Mouse (Mus musculus) gastrocnemius, postnatal 36 days (tissue): Measurements from ENCODE around the gene Nelfcd. TPM values are rescaled to one million over a fixed set of nuclear protein-coding genes. Genes with fewer than 3 reads are reported as not detected.

Experiments used
- DNase-seq, 2 experiments: peaks; one replicate each; pipeline ENCODE4 v3.0.0; 2022
- intact Hi-C: fragments of 180-260 bp; cut with DNase I; formaldehyde crosslinking; loops from one replicate; pipeline ENCODE4 v1.15.1; 2025
- long read RNA-seq, 2 experiments: library from polyadenylated mRNA; stranded (forward); transcript quantifications; one replicate each; pipeline ENCODE4 v2.0.0; 2021
- total RNA-seq, 2 experiments: library from RNA; stranded (reverse); gene quantifications; 2 replicates each; pipeline ENCODE4 v1.2.3; 2021

The Nelfcd gene
- total RNA-seq: 10 to 100 TPM; 19.2 to 21.2 TPM
- long read RNA-seq, experiment 1, transcript Nelfcd-202 (15 exons, 2,279 nt): major isoform, 21 of 26 reads
- long read RNA-seq, experiment 1, partial matches to known transcripts: 0 of 26 reads
- long read RNA-seq, experiment 1, other reads (novel, unspliced or antisense): 5 of 26 reads
- long read RNA-seq, experiment 2, transcript Nelfcd-202 (15 exons, 2,279 nt): major isoform, 23 of 26 reads
- long read RNA-seq, experiment 2, partial matches to known transcripts: 1 of 26 reads
- long read RNA-seq, experiment 2, other reads (novel, unspliced or antisense): 2 of 26 reads

- intact Hi-C loops: loop anchor here (2.0 kb wide), 1 partner anchor 77 kb away; no protein-coding TSS in a partner anchor
- DNase-seq: peak; percentile 92 to 93
Measured at GRCm38 (mm10) chr2:174415731-174416310, at the start of gene Nelfcd. Gene Nelfcd, plus strand, starts transcription at chr2:174415804.

DNA sequence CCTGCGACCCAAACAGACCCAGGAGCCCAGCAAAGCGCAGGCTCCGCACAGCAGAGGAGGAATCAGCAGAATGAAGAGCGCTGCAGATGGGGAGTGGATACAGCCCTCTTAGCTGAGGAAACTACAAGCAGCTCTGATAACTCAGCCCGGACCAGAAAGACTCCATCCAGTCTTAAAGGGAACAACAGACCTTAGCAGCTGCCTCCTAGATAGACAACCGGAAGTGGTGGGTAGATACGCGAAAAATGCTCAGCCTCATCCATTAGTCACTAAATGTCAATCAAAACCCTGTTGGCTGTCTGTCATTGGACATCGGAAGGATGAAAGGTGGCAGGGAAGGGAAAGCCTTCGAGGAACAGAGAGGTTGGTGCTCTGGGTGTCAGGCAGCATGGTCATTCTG lies 49.0 kb upstream of the Nelfcd start:
- no peak for DNase-seq
- intact Hi-C loops: no loop called here

GRCm38 (mm10) chr2:174381021-174381420 lies 34.6 kb upstream of the Nelfcd start:
- no peak for DNase-seq
- intact Hi-C loops: no loop called here

DNA sequence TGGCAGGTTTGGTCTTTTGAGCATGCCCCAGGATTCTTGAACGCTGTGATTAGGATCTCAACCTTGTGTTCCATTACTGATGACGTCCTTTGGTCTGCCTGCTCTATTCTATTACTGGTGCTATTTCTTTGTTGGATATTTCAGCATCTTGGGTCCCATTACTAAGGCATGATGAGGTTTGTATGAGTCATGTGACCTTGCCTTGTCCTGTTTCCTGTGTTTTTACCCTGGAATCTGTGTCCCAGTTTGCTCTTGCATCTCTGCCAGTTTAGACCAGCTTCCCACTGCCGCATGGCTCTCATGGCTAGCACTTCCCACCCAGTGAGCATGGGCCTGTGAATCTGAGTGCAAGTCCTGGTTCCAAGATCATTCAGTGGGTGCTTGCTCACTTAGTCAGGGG lies 23.7 kb upstream of the Nelfcd start:
- intact Hi-C loops: no loop called here
- DNase-seq: no peak

DNA sequence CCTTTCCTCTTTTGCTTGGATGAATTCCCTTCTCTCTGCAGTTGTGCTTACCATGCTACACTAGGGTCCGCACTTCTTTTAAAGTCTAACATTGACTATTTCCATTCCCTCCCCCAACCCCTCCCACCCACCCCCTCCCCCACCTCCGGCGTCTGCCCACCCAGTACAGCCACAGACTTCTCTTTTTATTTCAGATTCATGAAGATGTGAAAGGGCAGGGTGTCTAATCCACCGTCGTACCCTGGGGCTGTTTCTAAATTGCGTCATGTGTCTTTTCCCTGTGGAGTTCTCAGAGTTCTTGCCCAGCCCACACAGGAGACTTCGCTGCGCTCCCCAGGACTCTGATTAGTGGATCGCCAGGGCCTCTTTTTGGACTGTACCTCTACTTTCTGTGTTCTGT lies 23.1 kb upstream of the Nelfcd start:
- DNase-seq: no peak
- intact Hi-C loops: no loop called here

DNA sequence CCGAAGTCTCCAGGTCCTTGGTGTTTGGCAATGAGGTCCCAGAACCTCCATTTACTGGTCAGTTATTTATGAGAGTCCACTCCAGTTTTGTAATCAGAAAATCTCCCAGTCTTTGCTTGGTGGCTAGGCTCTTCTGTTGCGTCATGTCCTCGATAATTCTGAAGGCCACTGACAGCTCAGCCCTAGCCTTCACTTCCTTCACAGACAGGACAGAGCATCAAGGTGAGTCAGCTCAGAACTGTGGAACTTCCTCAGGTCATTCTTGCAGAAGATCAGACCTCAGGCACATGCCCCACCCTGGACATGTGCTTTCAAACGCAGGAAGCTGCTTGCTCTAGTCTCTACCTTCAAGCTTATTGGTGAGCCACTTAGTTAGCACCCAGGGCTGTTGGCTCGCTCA lies 22.2 kb upstream of the Nelfcd start:
- DNase-seq: no peak
- intact Hi-C loops: no loop called here

GRCm38 (mm10) chr2:174396643-174397042 lies 19.0 kb upstream of the Nelfcd start:
- intact Hi-C loops: no loop called here
- no peak for DNase-seq

DNA sequence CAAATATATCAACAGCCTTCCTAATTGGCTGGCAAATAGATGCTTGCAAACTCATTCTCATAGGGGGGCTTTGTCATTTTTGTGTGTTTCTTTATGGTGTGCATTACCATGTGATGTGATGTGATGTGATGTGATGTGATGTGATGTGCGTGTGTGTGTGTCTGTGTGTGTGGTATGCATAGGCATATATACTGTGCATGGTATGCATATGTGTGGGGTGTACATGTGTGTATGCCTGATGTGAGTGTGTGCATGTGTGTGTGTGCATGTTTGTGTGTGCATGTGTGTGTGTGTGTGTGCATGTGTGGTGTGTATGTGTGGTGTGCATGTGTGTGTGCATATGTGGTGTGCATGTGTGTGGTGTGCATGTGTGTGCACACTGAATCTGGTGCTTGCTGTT lies 18.5 kb upstream of the Nelfcd start:
- no peak for DNase-seq
- intact Hi-C loops: no loop called here

GRCm38 (mm10) chr2:174397881-174398280 lies 17.7 kb upstream of the Nelfcd start:
- intact Hi-C loops: no loop called here
- DNase-seq: no peak

DNA sequence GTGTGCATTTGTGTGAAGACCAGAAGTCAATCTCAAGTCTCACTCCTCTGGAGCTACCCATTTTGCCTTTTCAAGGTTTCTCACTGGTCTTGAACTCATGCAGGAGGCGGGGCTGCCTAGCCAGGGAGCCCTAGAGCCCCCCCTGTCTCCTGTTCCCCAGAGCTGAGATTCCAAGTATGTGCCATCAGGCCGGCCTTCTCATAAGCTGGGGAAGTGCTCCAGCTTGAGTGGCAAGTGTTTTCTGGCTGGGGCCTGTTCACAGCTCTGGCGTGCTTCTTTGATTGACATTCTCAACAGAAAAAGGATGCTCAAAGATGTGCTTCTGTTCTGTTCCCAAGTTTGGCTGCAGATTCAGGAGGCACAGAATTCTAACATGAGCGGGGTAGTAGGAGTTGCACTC lies 15.2 kb upstream of the Nelfcd start:
- DNase-seq: no peak

GRCm38 (mm10) chr2:174410222-174410621 lies 5.4 kb upstream of the Nelfcd start:
- DNase-seq: no peak
- intact Hi-C loops: no loop called here

More for the DNA sequence above, 15.2 kb upstream of the Nelfcd start:
- intact Hi-C loops: no loop called here

DNA sequence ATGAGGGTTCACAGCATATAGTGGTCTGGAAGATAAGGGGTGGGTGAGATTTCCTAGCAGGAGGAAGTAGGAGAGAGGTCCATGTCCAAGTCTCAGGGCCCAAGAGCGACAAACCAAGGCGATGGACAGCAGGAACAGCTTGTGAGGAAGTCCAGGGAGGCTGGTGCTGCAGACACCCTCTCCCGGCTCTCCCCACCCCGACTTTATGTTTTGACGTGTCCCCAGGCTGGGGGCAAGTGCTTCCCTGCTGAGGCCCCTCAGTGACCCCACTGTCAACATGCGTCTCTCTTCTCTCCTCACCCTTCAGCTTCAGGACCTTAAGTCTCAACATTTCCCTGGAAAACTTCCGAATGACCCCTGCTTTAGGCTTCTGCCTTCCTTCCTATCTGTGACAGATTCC lies 2.5 kb upstream of the Nelfcd start:
- no peak for DNase-seq
- intact Hi-C loops: no loop called here

DNA sequence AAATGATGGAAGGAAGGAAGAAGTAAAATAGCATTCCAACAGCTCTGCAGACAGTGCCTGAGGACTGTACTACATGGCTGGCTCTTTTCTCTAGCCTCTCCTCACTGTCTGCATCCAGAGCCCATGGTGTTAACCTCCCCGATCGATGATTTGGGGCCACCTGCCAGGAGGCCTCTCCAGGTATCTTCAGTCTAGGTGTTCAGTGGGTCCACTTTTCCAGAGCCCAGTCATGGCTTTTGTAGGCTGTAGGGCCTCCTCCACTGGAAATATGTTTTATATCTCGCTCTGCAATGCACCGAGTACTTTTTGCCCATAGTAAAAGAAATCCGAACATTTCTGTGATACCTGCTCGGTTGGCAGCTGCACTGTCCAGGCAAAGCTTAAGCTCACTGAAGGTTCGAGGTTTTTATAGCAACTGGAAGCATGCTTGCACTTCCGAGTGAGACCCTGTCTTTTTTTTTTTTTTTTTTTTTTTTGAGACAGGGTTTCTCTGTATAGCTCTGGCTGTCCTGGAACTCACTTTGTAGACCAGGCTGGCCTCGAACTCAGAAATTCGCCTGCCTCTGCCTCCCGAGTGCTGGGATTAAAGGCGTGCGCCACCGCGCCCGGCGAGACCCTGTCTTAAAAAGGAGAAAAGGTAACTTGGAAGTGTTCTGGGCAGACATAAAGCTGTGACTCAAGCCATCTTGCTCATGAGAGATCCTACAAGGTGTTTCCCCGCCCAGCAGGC lies 438 bp upstream of the Nelfcd start:
- intact Hi-C loops: loop anchor here (2.0 kb wide), 1 partner anchor 76 kb away; no protein-coding TSS in a partner anchor
- no peak for DNase-seq

GRCm38 (mm10) chr2:174421107-174421506 lies 5.5 kb downstream of the Nelfcd start:
- intact Hi-C loops: no loop called here
- DNase-seq: no peak

DNA sequence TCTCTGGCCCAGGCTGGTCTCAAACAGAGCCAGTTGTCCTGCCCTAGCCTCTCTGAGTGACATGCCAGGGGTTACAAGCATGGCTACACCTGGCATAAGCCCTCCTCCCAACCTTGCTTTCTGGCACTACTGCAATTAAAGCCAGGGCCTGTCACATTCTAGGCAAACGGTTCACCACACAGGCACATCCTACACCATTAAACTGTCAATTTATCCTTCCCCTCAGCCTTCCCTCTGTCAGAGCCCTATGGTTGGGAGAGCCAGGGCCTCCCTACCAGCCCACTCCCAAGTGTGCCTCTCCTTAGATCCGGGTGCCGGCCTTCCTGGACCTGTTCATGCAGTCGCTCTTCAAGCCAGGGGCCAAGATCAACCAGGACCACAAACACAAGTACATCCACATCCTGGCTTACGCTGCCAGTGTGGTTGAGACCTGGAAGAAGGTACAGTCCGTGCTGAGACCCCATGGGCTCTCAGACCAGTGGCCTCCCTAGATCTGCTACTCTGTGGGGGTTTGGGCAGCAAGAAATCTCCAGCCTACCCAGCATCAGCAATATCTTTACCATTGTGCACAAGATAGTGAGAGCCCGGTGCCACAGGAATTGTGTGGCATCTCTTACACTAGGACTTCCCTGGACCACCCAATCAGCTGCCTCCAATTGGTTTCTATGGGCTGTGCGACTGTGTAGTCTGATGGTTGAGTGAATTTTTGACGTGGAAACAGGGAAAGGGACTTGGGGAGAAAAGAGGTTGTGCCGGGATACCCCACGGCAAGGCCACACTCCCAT lies 8.9 kb downstream of the Nelfcd start:
- intact Hi-C loops: no loop called here
- DNase-seq: no peak

DNA sequence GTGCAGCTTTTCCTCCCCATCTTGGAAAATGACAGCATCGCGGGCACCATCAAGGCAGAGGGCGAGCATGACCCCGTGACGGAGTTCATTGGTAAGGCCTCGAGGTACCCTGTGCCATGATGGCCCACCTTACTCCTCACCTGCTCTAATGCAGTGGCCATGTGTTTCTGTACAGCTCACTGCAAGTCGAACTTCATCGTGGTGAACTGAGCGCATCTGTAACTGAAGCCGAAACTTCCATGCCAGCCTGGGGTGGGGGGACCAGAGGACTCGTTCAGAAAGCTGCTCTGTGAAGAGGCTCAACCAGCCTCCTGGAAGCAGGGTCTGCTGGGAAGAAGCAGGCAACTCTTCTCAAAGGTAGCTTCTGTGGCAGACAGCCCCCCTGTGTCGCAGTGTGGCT lies 11.3 kb downstream of the Nelfcd start:
- intact Hi-C loops: no loop called here
- DNase-seq: peak in 1 of 2 experiments; percentile 9

DNA sequence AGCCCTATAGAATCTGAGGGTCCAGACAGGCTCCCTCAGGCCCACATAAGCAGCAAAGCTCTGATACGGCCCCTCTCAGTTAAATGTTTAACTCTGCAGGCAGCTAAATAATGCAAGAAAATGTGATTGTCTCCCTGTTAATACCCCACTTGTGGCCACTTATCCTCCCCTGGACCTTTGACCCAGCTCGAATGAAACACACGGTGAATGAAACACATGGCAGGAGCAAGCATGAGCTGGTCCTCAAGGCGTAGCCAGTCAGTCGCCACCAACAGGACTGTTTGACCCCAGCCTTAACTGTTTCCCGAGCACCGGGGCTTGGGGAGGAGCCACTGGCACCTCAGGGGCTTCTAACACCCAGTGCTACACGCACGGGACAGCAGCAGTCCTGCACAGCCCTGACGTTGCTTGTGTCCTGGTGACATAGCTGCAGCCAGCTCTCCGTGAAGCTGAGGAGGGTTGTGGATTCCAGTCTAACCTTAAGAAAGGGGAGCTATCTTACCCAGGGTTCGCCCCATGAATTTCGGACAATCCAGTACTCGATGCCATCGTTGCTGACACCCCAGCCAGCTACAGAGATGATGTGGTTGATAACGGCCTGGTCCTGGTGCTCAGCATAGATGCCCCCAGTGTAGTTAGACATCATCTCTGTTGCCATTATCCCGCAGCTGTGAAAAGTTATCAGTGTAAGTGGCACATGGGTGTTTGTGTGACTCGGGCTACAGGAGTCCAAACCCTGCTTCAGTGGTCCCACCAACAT lies 12.7 kb downstream of the Nelfcd start:
- DNase-seq: peak in 1 of 2 experiments; percentile 12
- intact Hi-C loops: no loop called here

- peak in 1 of 2 experiments; percentile 5 for DNase-seq
- intact Hi-C loops: no loop called here
Measured at GRCm38 (mm10) chr2:174428996-174429591, 13.5 kb downstream of the Nelfcd start.

DNA sequence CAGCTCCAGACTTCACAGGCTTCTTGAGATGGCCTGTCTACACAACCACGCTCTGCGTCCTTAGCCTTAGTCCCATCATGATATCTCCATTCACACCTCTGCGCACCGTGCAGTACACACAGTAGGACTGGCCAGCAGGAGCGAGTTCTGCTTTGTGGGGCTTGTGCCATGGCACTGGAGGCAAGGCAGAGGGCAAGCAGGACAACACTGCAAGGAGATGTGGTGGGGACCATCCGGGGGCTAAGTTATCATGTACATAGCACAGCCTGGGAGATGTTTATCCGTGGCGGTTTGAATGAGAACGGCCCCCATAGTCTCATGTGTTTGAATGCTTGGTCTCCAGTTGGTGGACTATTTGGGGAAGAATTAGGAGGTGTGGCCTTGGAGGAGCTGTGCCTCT lies 19.3 kb downstream of the Nelfcd start:
- intact Hi-C loops: no loop called here
- DNase-seq: no peak
